Mouse (Mus musculus) MEL (cell line): ENCODE results near the gene Tmem160. TPM values are rescaled to one million over a fixed set of nuclear protein-coding genes. Genes with fewer than 3 reads are reported as not detected.

Source experiments
- DNase-seq: peaks from one replicate; pipeline ENCODE4 v3.0.0; 2011; ENCODE audit warnings: low read depth, low spot score
- H3K27ac ChIP-seq: 2 replicates; pipeline ENCODE4 v1.5.1; 2012; ENCODE audit warnings: low read depth, mild to moderate bottlenecking, control low read depth, low read length, moderate library complexity; ENCODE audit not compliant: control insufficient read depth
- H3K27me3 ChIP-seq, 2 experiments: fragments of 150-350 bp in 1 of 2; sonication (generic) in 1 of 2; 2 replicates each; pipeline ENCODE4 v1.6.1; 2012; ENCODE audit warnings: low read length in 2 of 2, mild to moderate bottlenecking in 2 of 2, improper control_type of control experiment in 1 of 2, moderate library complexity in 1 of 2; ENCODE audit not compliant: insufficient read depth in 2 of 2, control insufficient read depth in 1 of 2
- H3K36me3 ChIP-seq, 2 experiments: 2 replicates each; pipeline ENCODE4 v1.6.1; 2012 to 2014; ENCODE audit warnings: low read length in 2 of 2, improper control_type of control experiment in 1 of 2, inconsistent platforms in 1 of 2, mild to moderate bottlenecking in 1 of 2; ENCODE audit not compliant: insufficient read depth in 2 of 2, control insufficient read depth in 1 of 2
- H3K4me1 ChIP-seq, 2 experiments: fragments of 150-350 bp in 1 of 2; sonication (generic) in 1 of 2; 2 replicates each; pipeline ENCODE4 v1.6.1; 2012; ENCODE audit warnings: low read length in 2 of 2, improper control_type of control experiment in 1 of 2, mild to moderate bottlenecking in 1 of 2; ENCODE audit not compliant: insufficient read depth in 2 of 2, control insufficient read depth in 1 of 2
- H3K4me3 ChIP-seq, 2 experiments: fragments of 150-350 bp in 1 of 2; sonication (generic) in 1 of 2; 2 replicates each; pipeline ENCODE4 v1.5.1; 2012; ENCODE audit warnings: low read depth in 2 of 2, low read length in 2 of 2, mild to moderate bottlenecking in 2 of 2, moderate library complexity in 2 of 2, control low read depth in 1 of 2, improper control_type of control experiment in 1 of 2; ENCODE audit not compliant: control insufficient read depth in 1 of 2, insufficient read depth in 1 of 2
- H3K79me2 ChIP-seq: 2 replicates; pipeline ENCODE4 v1.6.1; 2012; ENCODE audit warnings: mild to moderate bottlenecking, low read length, moderate library complexity; ENCODE audit not compliant: control insufficient read depth, poor library complexity, insufficient read depth
- H3K9ac ChIP-seq: 2 replicates; pipeline ENCODE4 v1.6.1; 2012; ENCODE audit warnings: low read depth, mild to moderate bottlenecking, control low read depth, low read length, moderate library complexity; ENCODE audit not compliant: control insufficient read depth, poor library complexity, severe bottlenecking
- H3K9me3 ChIP-seq: fragments of 150-350 bp; sonication (generic); replicated peaks from 2 replicates; pipeline ENCODE4 v1.6.1; 2012; ENCODE audit warnings: mild to moderate bottlenecking, low read length, improper control_type of control experiment, moderate library complexity; ENCODE audit not compliant: insufficient read depth
- CHD1 ChIP-seq: IDR thresholded peaks from 2 replicates; pipeline ENCODE4 v1.6.1; 2012; ENCODE audit warnings: low read depth, mild to moderate bottlenecking, inconsistent platforms, low read length, improper control_type of control experiment
- CHD2 ChIP-seq: IDR thresholded peaks from 2 replicates; pipeline ENCODE4 v1.6.1; 2011; ENCODE audit warnings: low read length, improper control_type of control experiment
- HCFC1 ChIP-seq: IDR thresholded peaks from 2 replicates; pipeline ENCODE4 v1.6.1; 2012; ENCODE audit warnings: low read depth, mild to moderate bottlenecking, inconsistent platforms, low read length, improper control_type of control experiment, moderate library complexity
- KAT2A ChIP-seq: conservative IDR thresholded peaks from 2 replicates; pipeline ENCODE4 v1.6.1; 2012; ENCODE audit warnings: low read depth, low read length, improper control_type of control experiment, inconsistent platforms
- MAX ChIP-seq: IDR thresholded peaks from 2 replicates; pipeline ENCODE4 v1.6.1; 2011; ENCODE audit warnings: low read length, improper control_type of control experiment
- MEF2A ChIP-seq: IDR thresholded peaks from 2 replicates; pipeline ENCODE4 v1.6.1; 2014; ENCODE audit warnings: low read depth, mild to moderate bottlenecking, inconsistent platforms, low read length, improper control_type of control experiment; ENCODE audit not compliant: poor library complexity, insufficient replicate concordance, severe bottlenecking; ENCODE audit errors: extremely low read depth
- MYC ChIP-seq: IDR thresholded peaks from 2 replicates; pipeline ENCODE4 v1.6.1; 2011; ENCODE audit warnings: low read depth, mild to moderate bottlenecking, low read length, improper control_type of control experiment, moderate library complexity
- NELFE ChIP-seq: IDR thresholded peaks from 2 replicates; pipeline ENCODE4 v1.6.1; 2011; ENCODE audit warnings: low read depth, low read length, improper control_type of control experiment
- NRF1 ChIP-seq: IDR thresholded peaks from 2 replicates; pipeline ENCODE4 v1.6.1; 2014; ENCODE audit warnings: low read depth, mild to moderate bottlenecking, inconsistent platforms, low read length, improper control_type of control experiment, moderate library complexity; ENCODE audit not compliant: poor library complexity, insufficient read depth, severe bottlenecking
- POLR2A ChIP-seq, 2 experiments: IDR thresholded peaks; 2 replicates each; pipeline ENCODE4 v1.6.1; 2011 to 2012; ENCODE audit warnings: low read length in 2 of 2, mild to moderate bottlenecking in 2 of 2, control low read depth in 1 of 2, improper control_type of control experiment in 1 of 2, low read depth in 1 of 2, moderate library complexity in 1 of 2; ENCODE audit not compliant: control insufficient read depth in 1 of 2, insufficient read depth in 1 of 2, poor library complexity in 1 of 2
- POLR2AphosphoS2 ChIP-seq: IDR thresholded peaks from 2 replicates; pipeline ENCODE4 v1.6.1; 2011; ENCODE audit warnings: low read length, improper control_type of control experiment
- POLR2AphosphoS5 ChIP-seq: IDR thresholded peaks from 2 replicates; pipeline ENCODE4 v1.6.1; 2012; ENCODE audit warnings: low read depth, borderline replicate concordance, mild to moderate bottlenecking, inconsistent platforms, low read length, moderate library complexity, mixed read lengths
- RAD21 ChIP-seq: IDR thresholded peaks from 2 replicates; pipeline ENCODE4 v1.6.1; 2011; ENCODE audit warnings: mild to moderate bottlenecking, low read depth, low read length, improper control_type of control experiment
- SIN3A ChIP-seq: IDR thresholded peaks from 2 replicates; pipeline ENCODE4 v1.6.1; 2012; ENCODE audit warnings: low read length, improper control_type of control experiment, inconsistent platforms
- TBP ChIP-seq: IDR thresholded peaks from 2 replicates; pipeline ENCODE4 v1.8.0; 2011; ENCODE audit warnings: low read depth, low read length, improper control_type of control experiment
- ZC3H11A ChIP-seq: IDR thresholded peaks from 2 replicates; pipeline ENCODE4 v1.6.1; 2012; ENCODE audit warnings: low read depth, mild to moderate bottlenecking, inconsistent platforms, low read length, improper control_type of control experiment
- ZKSCAN1 ChIP-seq: IDR thresholded peaks from 2 replicates; pipeline ENCODE4 v1.6.1; 2012; ENCODE audit warnings: low read depth, mild to moderate bottlenecking, inconsistent platforms, low read length, improper control_type of control experiment, moderate library complexity
- ZMIZ1 ChIP-seq: IDR thresholded peaks from 2 replicates; pipeline ENCODE4 v1.6.1; 2012; ENCODE audit warnings: low read depth, mild to moderate bottlenecking, inconsistent platforms, low read length, improper control_type of control experiment, moderate library complexity
- ZNF384 ChIP-seq: IDR thresholded peaks from 2 replicates; pipeline ENCODE4 v1.6.1; 2012; ENCODE audit warnings: low read depth, mild to moderate bottlenecking, inconsistent platforms, low read length, improper control_type of control experiment
- polyA plus RNA-seq, 2 experiments: library from polyadenylated mRNA; stranded (reverse) in 1 of 2; unstranded in 1 of 2; fragments of >175 nt in 1 of 2; fragments of >200 nt in 1 of 2; gene quantifications; 2 replicates each; pipeline versions ENCODE4 v1.2.1 to v1.2.4; 2012; ENCODE audit warnings: low replicate concordance in 2 of 2, low read depth in 1 of 2; ENCODE audit not compliant: insufficient read length in 2 of 2, insufficient read depth in 1 of 2, missing spikeins in 1 of 2
- total RNA-seq: library from RNA; depleted of rRNA; stranded (reverse); fragments of 300-350 nt; gene quantifications from 2 replicates; pipeline ENCODE4 v1.2.3, GENCODE M21; 2012

Tmem160 gene
- total and polyA plus RNA-seq, 3 experiments, result 73.3 to 90.1 TPM; not detected in 1

GRCm38 (mm10) chr7:16475321-16475720 is 22.7 kb downstream of the Tmem160 start:
- Histone ChIP-seq H3K79me2 (no peaks in the 10 kb centered on the region), H3K4me1 (no peaks in the 10 kb centered on the region)
- DNase-seq, result no peak
- TF ChIP-seq NELFE (no peak), POLR2AphosphoS2 (no peak)
- TF ChIP-seq, all 39 proteins: peak for 0
- H3K36me3 ChIP-seq, result no peaks in the 10 kb centered on the region
- no peaks in the 10 kb centered on the region for H3K9me3 ChIP-seq
- H3K27me3 ChIP-seq, result no peaks in the 10 kb centered on the region; a peak in 1 of 4 replicates
- no peak overlapping the region for H3K27ac ChIP-seq
- no peak overlapping the region for H3K4me3 ChIP-seq
- H3K9ac ChIP-seq, result no peak overlapping the region

GRCm38 (mm10) chr7:16475764-16476599 is 23.4 kb downstream of the Tmem160 start:
- Histone ChIP-seq H3K9ac (no peak overlapping the region), H3K27ac (no peak overlapping the region), H3K36me3 (no peaks in the 10 kb centered on the region), H3K4me3 (no peak overlapping the region), H3K79me2 (no peaks in the 10 kb centered on the region), H3K9me3 (no peaks in the 10 kb centered on the region), H3K4me1 (no peaks in the 10 kb centered on the region), H3K27me3 (peaks cover 0 to 1% of the 10 kb centered on the region in 2 experiments; a peak in 1 of 4 replicates)
- TF ChIP-seq MEF2A (no peak), MAX (no peak), TBP (no peak), ZKSCAN1 (no peak), RAD21 (no peak), POLR2AphosphoS2 (no peak), POLR2AphosphoS5 (no peak)
- DNase-seq, result no peak

GRCm38 (mm10) chr7:16476600-16476989 is 24.0 kb downstream of the Tmem160 start:
- Histone ChIP-seq H3K9me3 (no peaks in the 10 kb centered on the region), H3K4me1 (no peaks in the 10 kb centered on the region), H3K9ac (no peak overlapping the region), H3K79me2 (no peaks in the 10 kb centered on the region), H3K36me3 (no peaks in the 10 kb centered on the region), H3K27me3 (peaks cover 0 to 5% of the 10 kb centered on the region in 2 experiments; a peak in 2 of 4 replicates), H3K27ac (no peak overlapping the region), H3K4me3 (no peak overlapping the region)
- no peak for DNase-seq
- no peak for TF ChIP-seq TBP
- no peak for TF ChIP-seq NRF1
- no peak for TF ChIP-seq ZMIZ1
- TF ChIP-seq POLR2A (IDR thresholded peaks at IDR 0.05; ENCODE audit: control insufficient read depth in 1 of 2, insufficient read depth in 1 of 2, low read depth in 1 of 2, low read length in 2 of 2, poor library complexity in 1 of 2), result no peak
- no peak for TF ChIP-seq ZNF384
- no peak for TF ChIP-seq ZC3H11A
- TF ChIP-seq HCFC1, result no peak
- TF ChIP-seq RAD21, result no peak
- TF ChIP-seq MEF2A, result no peak
- TF ChIP-seq POLR2AphosphoS5, result no peak
- TF ChIP-seq CHD2, result no peak
- no peak for TF ChIP-seq SIN3A
- TF ChIP-seq NELFE, result no peak
- no peak for TF ChIP-seq ZKSCAN1
- no peak for TF ChIP-seq CHD1
- no peak for TF ChIP-seq MYC
- TF ChIP-seq KAT2A, result no peak
